ENCODE assay signal across 8 mouse cellular contexts in genomic region chr2:13271165-13271957, GRCm38 (mm10). TPM values are rescaled to one million over a fixed set of nuclear protein-coding genes. Genes with fewer than 3 reads are reported as not detected.
A peak's percentile ranks its signal among the peaks of the same experiment; 100 is the strongest.
DNase-seq lines count a peak whose midpoint lies in the region; ATAC-seq lines count a peak whose summit lies in the region.

Gene Rsu1, minus strand, starts transcription at chr2:13271415.

- H3K4me1 ChIP-seq in hindbrain, embryonic 11.5 days (replicated peaks; ENCODE audit: control insufficient read depth, insufficient read depth, low read length) = no peaks in the 10 kb centered on the region

- H3K9me3 ChIP-seq in hindbrain, embryonic 11.5 days (ENCODE audit: control insufficient read depth, low read length) = no peaks in the 10 kb centered on the region

- DNase-seq in Muller cell, postnatal 12 days (ENCODE audit: inconsistent ontology term) = peak; percentile 99
- peak; percentile 97 for DNase-seq in cerebellum, adult 9-11 months
- peak; percentile 99 for DNase-seq in frontal cortex, adult 2 months (ENCODE audit: extremely low spot score in 1 of 2, low spot score in 1 of 2)
- peak; percentile 97 for DNase-seq in hindbrain, embryonic 11.5 days (ENCODE audit: low spot score)
- DNase-seq in layer of hippocampus, postnatal 10 days (ENCODE audit: low spot score in 2 of 2) = peak; percentile 90 to 91
- peak; percentile 99 for DNase-seq in lung, postnatal 10 days
- peak; percentile 92 for DNase-seq in ovary, postnatal 36 days (ENCODE audit: low spot score)
- peak; percentile 92 for DNase-seq in thymus, postnatal 25 days

- 1% methylated on average over 37 of the region's 37 CpGs for WGBS in hindbrain, embryonic 11.5 days

- peak within 1 kb of the TSS; percentile 69 for H3K9ac ChIP-seq in hindbrain, embryonic 11.5 days (ENCODE audit: low read depth, low read length)

- peak within 1 kb of the TSS; percentile 53 for H3K4me3 ChIP-seq in hindbrain, embryonic 11.5 days (ENCODE audit: low read depth, low read length)

- no peaks in the 10 kb centered on the region for H3K36me3 ChIP-seq in hindbrain, embryonic 11.5 days (ENCODE audit: control insufficient read depth, insufficient read depth, low read length)

- no peak within 1 kb of the TSS for H3K27ac ChIP-seq in hindbrain, embryonic 11.5 days (ENCODE audit: low read depth, low read length)

- no peaks in the 10 kb centered on the region for H3K27me3 ChIP-seq in hindbrain, embryonic 11.5 days (ENCODE audit: control insufficient read depth, insufficient read depth, low read length)

- ATAC-seq in hindbrain, embryonic 11.5 days (ENCODE audit: low FRiP score) = peak; percentile 99

- peak within 1 kb of the TSS; percentile 67 for H3K4me2 ChIP-seq in hindbrain, embryonic 11.5 days (replicated peaks; ENCODE audit: low read depth, low read length)

RNA-seq across cellular contexts. Expression of gene Rsu1, which starts in this region (rescaled TPM):
- 41.8 and 46.5 TPM in 2 replicates for polyA plus RNA-seq in frontal cortex, adult 2 months (2012; rRNA removed)
- 81.1 and 84.5 TPM in 2 replicates for polyA plus RNA-seq in hindbrain, embryonic 11.5 days (2014; fragmentation: Nextera tagmentation; extraction: Ambion mirVana)
- 10 to 100 TPM; 46.9 to 54.9 TPM for total RNA-seq in layer of hippocampus, postnatal 10 days (2021)
